Comparison of ENCODE assay signal across 13 mouse cellular contexts in the genomic region with DNA sequence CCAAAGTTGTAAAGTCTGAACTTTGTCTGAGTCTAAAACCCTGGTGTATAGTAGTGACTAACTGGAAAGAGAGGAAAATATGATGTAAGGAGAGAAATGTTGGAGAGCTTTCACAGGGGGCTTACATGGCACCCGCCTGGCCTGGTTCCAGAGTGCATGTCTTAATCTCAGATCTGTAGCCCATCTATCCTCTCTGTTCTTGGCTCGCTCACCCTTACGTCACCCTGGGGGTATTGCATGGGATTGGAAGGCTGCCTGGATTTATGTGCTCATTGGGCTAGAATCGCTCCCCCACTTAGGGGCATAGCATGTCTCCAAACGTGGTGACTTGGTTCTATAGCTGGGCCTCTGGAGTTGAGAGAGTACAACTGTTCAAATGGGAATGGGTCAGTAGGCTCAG. TPM values are rescaled to one million over a fixed set of nuclear protein-coding genes. Genes with fewer than 3 reads are reported as not detected.
DNase-seq lines count a peak whose midpoint lies in the region; ATAC-seq lines count a peak whose summit lies in the region.
"Had no signal": no experiment of that assay in that cellular context is flagged by ENCODE, and none has a peak within 500 bp of the region (broad histone marks: within the 10 kb centered on the region; RNA-seq: fewer than 3 reads in every experiment).

No protein-coding gene starts in this region.

- H3K9me3 ChIP-seq in heart, embryonic 14.5 days (ENCODE audit: control insufficient read depth, low read length): no peaks in the 10 kb centered on the region
- H3K9me3 ChIP-seq in embryonic facial prominence, embryonic 14.5 days (ENCODE audit: control insufficient read depth, low read length): no peaks in the 10 kb centered on the region

- no peak overlapping the region for H3K27ac ChIP-seq in heart, embryonic 14.5 days (replicated peaks in 1 of 2; ENCODE audit: control insufficient read depth in 1 of 2, insufficient read depth in 1 of 2, low read depth in 2 of 2, low read length in 2 of 2)
- H3K27ac ChIP-seq in embryonic facial prominence, embryonic 14.5 days (replicated peaks; ENCODE audit: low read depth, low read length): no peak overlapping the region; the same call in 1 of the 2 replicates
- H3K27ac ChIP-seq: liver, embryonic 15.5 days had no signal

- no peak overlapping the region for H3K9ac ChIP-seq in heart, embryonic 14.5 days (ENCODE audit: low read length)
- H3K9ac ChIP-seq in embryonic facial prominence, embryonic 14.5 days (ENCODE audit: low read depth, low read length): no peak overlapping the region
- H3K9ac ChIP-seq: liver, embryonic 15.5 days had no signal

- WGBS in heart, embryonic 14.5 days: 85% methylated on average over 5 of the region's 5 CpGs
- 57% methylated on average over 5 of the region's 5 CpGs for WGBS in embryonic facial prominence, embryonic 14.5 days

- 0 out of 2 replicates have a peak, but pooled peaks have one; percentile 21 for ATAC-seq in heart, embryonic 14.5 days (ENCODE audit: insufficient number of reproducible peaks, insufficient read depth, low FRiP score, low read depth)
- peak; percentile 56 for ATAC-seq in embryonic facial prominence, embryonic 14.5 days (ENCODE audit: low read depth)
- no peak for ATAC-seq in erythroid progenitor cell, adult 5-6 weeks (replicated peaks; ENCODE audit: low FRiP score, poor library complexity, severe bottlenecking)
- ATAC-seq: intestine, embryonic 16.5 days had no signal

- no peaks in the 10 kb centered on the region for H3K27me3 ChIP-seq in heart, embryonic 14.5 days (ENCODE audit: control insufficient read depth, insufficient read depth, low read length)
- H3K27me3 ChIP-seq in embryonic facial prominence, embryonic 14.5 days (replicated peaks; ENCODE audit: control insufficient read depth, insufficient read depth, low read length): no peaks in the 10 kb centered on the region
- H3K27me3 ChIP-seq: liver, embryonic 15.5 days had no signal

- H3K4me2 ChIP-seq in heart, embryonic 14.5 days (ENCODE audit: low read length): no peak overlapping the region
- no peak overlapping the region for H3K4me2 ChIP-seq in embryonic facial prominence, embryonic 14.5 days (ENCODE audit: low read depth, low read length)
- H3K4me2 ChIP-seq: liver, embryonic 15.5 days had no signal

- H3K4me3 ChIP-seq in heart, embryonic 14.5 days (ENCODE audit: control insufficient read depth in 1 of 2, insufficient read depth in 1 of 2, low read depth in 1 of 2, low read length in 2 of 2): no peak overlapping the region
- no peak overlapping the region for H3K4me3 ChIP-seq in embryonic facial prominence, embryonic 14.5 days (ENCODE audit: low read depth, low read length)
- H3K4me3 ChIP-seq: liver, embryonic 15.5 days had no signal

- DNase-seq in heart, postnatal 25 days (ENCODE audit: low spot score): no peak
- peak; percentile 54 for DNase-seq in adrenal gland, postnatal 10 days
- peak; percentile 77 for DNase-seq in embryonic facial prominence, embryonic 14.5 days (ENCODE audit: low spot score)
- peak; percentile 7 for DNase-seq in lung, postnatal 14 days
- no peak for DNase-seq in embryo, embryonic 10 days (ENCODE audit: low spot score)
- no peak for DNase-seq in thymus, adult 18-20 months
- DNase-seq: cerebellum, adult 9-11 months; layer of hippocampus, adult 9-11 months; right cerebral cortex, adult 18-20 months had no signal

- H3K36me3 ChIP-seq in heart, embryonic 14.5 days (ENCODE audit: control insufficient read depth, insufficient read depth, low read length): no peaks in the 10 kb centered on the region
- H3K36me3 ChIP-seq in embryonic facial prominence, embryonic 14.5 days (ENCODE audit: control insufficient read depth, insufficient read depth, low read length): no peaks in the 10 kb centered on the region
- H3K36me3 ChIP-seq: liver, embryonic 15.5 days had no signal

- intact Hi-C loops in heart, postnatal 25 days (cut with DNase I): no loop called here

- peaks cover 5 to 6% of the 10 kb centered on the region in 2 experiments; a peak in 2 of 4 replicates for H3K4me1 ChIP-seq in heart, embryonic 14.5 days (ENCODE audit: control insufficient read depth in 2 of 2, insufficient read depth in 2 of 2, low read length in 2 of 2)
- H3K4me1 ChIP-seq in embryonic facial prominence, embryonic 14.5 days (ENCODE audit: control insufficient read depth, insufficient read depth, low read length): peaks cover 17% of the 10 kb centered on the region
- H3K4me1 ChIP-seq: liver, embryonic 15.5 days had no signal

RNA-seq across cellular contexts. Expression of a gene that starts 26.6 kb away (rescaled TPM):
- 4.4 and 5.6 TPM in 2 replicates for polyA plus RNA-seq in heart, embryonic 14.5 days (2014; fragmentation: Nextera tagmentation; extraction: Ambion mirVana)
- total RNA-seq in heart, postnatal 25 days (2021): under 1 TPM; 0.42 to 0.55 TPM
- total RNA-seq in adrenal gland, postnatal 10 days (2021): 1 to 10 TPM; 1.1 to 2.5 TPM
- 16.8 and 18.6 TPM in 2 replicates for polyA plus RNA-seq in embryonic facial prominence, embryonic 14.5 days (2014; fragmentation: Nextera tagmentation; extraction: Ambion mirVana)
- total RNA-seq in erythroid progenitor cell, adult 5-6 weeks (2015; ENCODE audit: low replicate concordance): not detected in 2 replicates
- not detected in 2 replicates for total RNA-seq in erythroid progenitor cell, adult 5-6 weeks (2017; ENCODE audit: low replicate concordance)

Comparison
In these comparisons a context has a peak if more than half of its experiments do, and no peak if none do; other contexts are left out.
1. DNase-seq: peak in adrenal gland, postnatal 10 days (single experiment), embryonic facial prominence, embryonic 14.5 days (single experiment) and lung, postnatal 14 days (single experiment); none in heart, postnatal 25 days (single experiment), embryo, embryonic 10 days (single experiment) and thymus, adult 18-20 months (0 of 2).